In the genomic region with DNA sequence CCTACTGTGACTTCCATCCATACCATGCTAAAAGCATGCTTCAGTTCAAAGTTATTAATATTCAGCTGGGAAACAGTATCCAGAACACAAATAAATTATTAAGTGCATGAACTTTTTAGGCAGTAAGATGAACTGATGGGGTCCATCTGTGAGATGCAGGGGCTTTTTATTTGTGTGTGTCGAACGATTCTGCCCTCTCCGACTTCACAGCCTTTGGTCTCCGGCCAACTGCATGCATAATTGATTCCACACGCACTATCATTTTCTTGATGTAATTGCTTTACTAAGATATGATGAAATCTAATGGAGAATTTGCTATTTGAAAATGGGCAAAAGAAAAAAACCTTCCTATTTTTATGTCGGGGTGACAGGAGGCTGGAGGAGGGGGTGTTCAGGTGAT, we compare ENCODE assay signal across 17 mouse cellular contexts. TPM values are rescaled to one million over a fixed set of nuclear protein-coding genes. Genes with fewer than 3 reads are reported as not detected.
DNase-seq lines count a peak whose midpoint lies in the region; ATAC-seq lines count a peak whose summit lies in the region.
"Had no signal": no experiment of that assay in that cellular context is flagged by ENCODE, and none has a peak within 500 bp of the region (broad histone marks: within the 10 kb centered on the region; RNA-seq: fewer than 3 reads in every experiment).

No protein-coding gene starts in this region.

- 32% methylated on average over 6 of the region's 6 CpGs for WGBS in limb, embryonic 12.5 days
- 34% methylated on average over 6 of the region's 6 CpGs for WGBS in limb, embryonic 10.5 days
- 65% methylated on average over 6 of the region's 6 CpGs for WGBS in forebrain, embryonic 10.5 days
- WGBS in hindbrain, embryonic 15.5 days, result 23% methylated on average over 6 of the region's 6 CpGs
- WGBS in neural tube, embryonic 13.5 days, result 13% methylated on average over 6 of the region's 6 CpGs
- WGBS in heart, embryonic 11.5 days (ENCODE audit: insufficient replicate concordance), result 67% methylated on average over 6 of the region's 6 CpGs

- DNase-seq in limb, embryonic 10.5 days (ENCODE audit: low spot score), result no peak
- DNase-seq in forebrain, embryonic 10.5 days (ENCODE audit: extremely low spot score, low spot score), result no peak
- DNase-seq in adrenal gland, postnatal 36 days, result no peak
- no peak for DNase-seq in right cerebral cortex, postnatal 36 days (ENCODE audit: low spot score in 2 of 2)
- DNase-seq: heart, postnatal 4 days; kidney, adult 8-10 months; layer of hippocampus, adult 9-11 months; right cerebral cortex, postnatal 4 days had no signal

- H3K9me3 ChIP-seq in limb, embryonic 12.5 days, result no peaks in the 10 kb centered on the region
- no peaks in the 10 kb centered on the region for H3K9me3 ChIP-seq in limb, embryonic 10.5 days (replicated peaks)
- H3K9me3 ChIP-seq in forebrain, embryonic 10.5 days, result no peaks in the 10 kb centered on the region
- no peaks in the 10 kb centered on the region for H3K9me3 ChIP-seq in hindbrain, embryonic 15.5 days
- no peaks in the 10 kb centered on the region for H3K9me3 ChIP-seq in neural tube, embryonic 13.5 days
- H3K9me3 ChIP-seq in heart, embryonic 11.5 days (replicated peaks; ENCODE audit: control insufficient read depth, low read length), result no peaks in the 10 kb centered on the region
- H3K9me3 ChIP-seq: stomach, embryonic 15.5 days had no signal

- peaks cover 30% of the 10 kb centered on the region for H3K36me3 ChIP-seq in limb, embryonic 12.5 days
- peaks cover 33% of the 10 kb centered on the region for H3K36me3 ChIP-seq in limb, embryonic 10.5 days
- H3K36me3 ChIP-seq in forebrain, embryonic 10.5 days (replicated peaks), result peaks cover 21% of the 10 kb centered on the region
- no peaks in the 10 kb centered on the region for H3K36me3 ChIP-seq in hindbrain, embryonic 15.5 days
- H3K36me3 ChIP-seq in neural tube, embryonic 13.5 days, result no peaks in the 10 kb centered on the region; the same call in 1 of the 2 replicates
- H3K36me3 ChIP-seq in heart, embryonic 11.5 days (ENCODE audit: control insufficient read depth, insufficient read depth, low read length), result no peaks in the 10 kb centered on the region
- H3K36me3 ChIP-seq: stomach, embryonic 15.5 days had no signal

- no peak overlapping the region for H3K27ac ChIP-seq in limb, embryonic 12.5 days
- H3K27ac ChIP-seq in limb, embryonic 10.5 days, result no peak overlapping the region
- peak overlapping the region; percentile 72; the same call in 1 of the 2 replicates for H3K27ac ChIP-seq in forebrain, embryonic 10.5 days
- H3K27ac ChIP-seq in hindbrain, embryonic 15.5 days (replicated peaks), result 0 out of 2 replicates have a peak overlapping the region, but pooled peaks have one; percentile 56
- peak overlapping the region; percentile 88 for H3K27ac ChIP-seq in neural tube, embryonic 13.5 days (replicated peaks)
- H3K27ac ChIP-seq in heart, embryonic 11.5 days (ENCODE audit: low read depth, low read length), result no peak overlapping the region
- H3K27ac ChIP-seq: macrophage; stomach, embryonic 15.5 days had no signal

- peaks cover 88% of the 10 kb centered on the region for H3K4me1 ChIP-seq in limb, embryonic 12.5 days (replicated peaks)
- peaks cover 76% of the 10 kb centered on the region for H3K4me1 ChIP-seq in limb, embryonic 10.5 days
- H3K4me1 ChIP-seq in forebrain, embryonic 10.5 days, result peaks cover 94% of the 10 kb centered on the region
- peaks cover 87% of the 10 kb centered on the region for H3K4me1 ChIP-seq in hindbrain, embryonic 15.5 days (replicated peaks)
- H3K4me1 ChIP-seq in neural tube, embryonic 13.5 days (replicated peaks), result peaks cover 94% of the 10 kb centered on the region
- peaks cover 46% of the 10 kb centered on the region for H3K4me1 ChIP-seq in heart, embryonic 11.5 days (ENCODE audit: control insufficient read depth, insufficient read depth, low read length)

- H3K4me2 ChIP-seq in limb, embryonic 12.5 days, result peak overlapping the region; percentile 8; the same call in 1 of the 2 replicates
- H3K4me2 ChIP-seq in hindbrain, embryonic 15.5 days, result peak overlapping the region; percentile 48
- H3K4me2 ChIP-seq in neural tube, embryonic 13.5 days, result peak overlapping the region; percentile 44
- H3K4me2 ChIP-seq in heart, embryonic 11.5 days, result no peak overlapping the region
- H3K4me2 ChIP-seq: liver, embryonic 11.5 days; stomach, embryonic 15.5 days had no signal

- no peak overlapping the region for H3K9ac ChIP-seq in limb, embryonic 12.5 days (replicated peaks)
- peak overlapping the region; percentile 30; the same call in 1 of the 2 replicates for H3K9ac ChIP-seq in hindbrain, embryonic 15.5 days
- peak overlapping the region; percentile 55 for H3K9ac ChIP-seq in neural tube, embryonic 13.5 days
- H3K9ac ChIP-seq in heart, embryonic 11.5 days (ENCODE audit: low read depth, low read length), result no peak overlapping the region
- H3K9ac ChIP-seq: stomach, embryonic 15.5 days had no signal

- H3K27me3 ChIP-seq in limb, embryonic 12.5 days, result no peaks in the 10 kb centered on the region
- H3K27me3 ChIP-seq in limb, embryonic 10.5 days (ENCODE audit: low read depth, poor library complexity, severe bottlenecking), result no peaks in the 10 kb centered on the region
- H3K27me3 ChIP-seq in forebrain, embryonic 10.5 days (ENCODE audit: poor library complexity, severe bottlenecking), result peaks cover 4% of the 10 kb centered on the region; the same call in 1 of the 2 replicates
- H3K27me3 ChIP-seq in hindbrain, embryonic 15.5 days, result no peaks in the 10 kb centered on the region
- no peaks in the 10 kb centered on the region for H3K27me3 ChIP-seq in neural tube, embryonic 13.5 days
- no peaks in the 10 kb centered on the region for H3K27me3 ChIP-seq in heart, embryonic 11.5 days (ENCODE audit: control insufficient read depth, insufficient read depth, low read length)
- H3K27me3 ChIP-seq: stomach, embryonic 15.5 days had no signal

- H3K4me3 ChIP-seq in limb, embryonic 12.5 days (replicated peaks), result no peak overlapping the region
- H3K4me3 ChIP-seq in limb, embryonic 10.5 days, result no peak overlapping the region
- H3K4me3 ChIP-seq in forebrain, embryonic 10.5 days, result no peak overlapping the region
- H3K4me3 ChIP-seq in hindbrain, embryonic 15.5 days, result 0 out of 2 replicates have a peak overlapping the region, but pooled peaks have one; percentile 4
- H3K4me3 ChIP-seq in neural tube, embryonic 13.5 days, result peak overlapping the region; percentile 11; the same call in 1 of the 2 replicates
- no peak overlapping the region for H3K4me3 ChIP-seq in heart, embryonic 11.5 days (ENCODE audit: low read depth, low read length)
- H3K4me3 ChIP-seq: stomach, embryonic 15.5 days had no signal

- no peak for ATAC-seq in limb, embryonic 12.5 days (ENCODE audit: insufficient number of reproducible peaks, insufficient read depth, low FRiP score, low TSS enrichment, low read depth)
- no peak for ATAC-seq in hindbrain, embryonic 15.5 days (ENCODE audit: low FRiP score, low read depth)
- no peak for ATAC-seq in neural tube, embryonic 13.5 days (ENCODE audit: low read depth)
- no peak for ATAC-seq in heart, embryonic 11.5 days (replicated peaks; ENCODE audit: insufficient number of reproducible peaks, low FRiP score, low TSS enrichment)
- ATAC-seq: CD4-positive, CD25-positive, alpha-beta regulatory T cell, adult 4 months had no signal

RNA-seq across cellular contexts. Expression of a gene that starts 19.2 kb away (rescaled TPM):
- 103 and 109 TPM in 2 replicates for polyA plus RNA-seq in limb, embryonic 12.5 days (2016; fragmentation: Nextera tagmentation; extraction: Ambion mirVana)
- 41.4 and 75.0 TPM in 2 replicates for polyA plus RNA-seq in limb, embryonic 10.5 days (2016; fragmentation: Nextera tagmentation; extraction: Ambion mirVana)
- 37.6 and 44.1 TPM in 2 replicates for polyA plus RNA-seq in forebrain, embryonic 10.5 days (2016; fragmentation: Nextera tagmentation; extraction: Ambion mirVana)
- 93.1 and 116 TPM in 2 replicates for polyA plus RNA-seq in hindbrain, embryonic 15.5 days (2015; fragmentation: Nextera tagmentation; extraction: Ambion mirVana)
- polyA plus RNA-seq in neural tube, embryonic 13.5 days (2015; fragmentation: Nextera tagmentation; extraction: Ambion mirVana), result 125 and 131 TPM in 2 replicates
- 1 to 10 TPM; 4.9 to 5.4 TPM for total RNA-seq in adrenal gland, postnatal 36 days (2021)
- polyA plus RNA-seq in heart, embryonic 11.5 days (2014; fragmentation: Nextera tagmentation; extraction: Ambion mirVana), result 19.1 and 21.7 TPM in 2 replicates

RNA-seq across cellular contexts. Expression of a gene that starts 22.2 kb away (rescaled TPM):
- not detected in 2 replicates for polyA plus RNA-seq in limb, embryonic 12.5 days (2016; fragmentation: Nextera tagmentation; extraction: Ambion mirVana)
- polyA plus RNA-seq in limb, embryonic 10.5 days (2016; fragmentation: Nextera tagmentation; extraction: Ambion mirVana), result not detected in 2 replicates
- not detected in 2 replicates for polyA plus RNA-seq in forebrain, embryonic 10.5 days (2016; fragmentation: Nextera tagmentation; extraction: Ambion mirVana)
- not detected in 2 replicates for polyA plus RNA-seq in hindbrain, embryonic 15.5 days (2015; fragmentation: Nextera tagmentation; extraction: Ambion mirVana)
- polyA plus RNA-seq in neural tube, embryonic 13.5 days (2015; fragmentation: Nextera tagmentation; extraction: Ambion mirVana), result not detected in 2 replicates
- not detected for total RNA-seq in adrenal gland, postnatal 36 days (2021)
- not detected in 2 replicates for polyA plus RNA-seq in heart, embryonic 11.5 days (2014; fragmentation: Nextera tagmentation; extraction: Ambion mirVana)
- total RNA-seq: heart, adult 8-10 months; heart, postnatal 4 days had no signal
- polyA plus RNA-seq: CD4-positive, CD25-positive, alpha-beta regulatory T cell, adult 4 months; liver, embryonic 11.5 days; macrophage; stomach, embryonic 15.5 days had no signal

Comparison
In these comparisons a context has a peak if more than half of its experiments do, and no peak if none do; other contexts are left out.
1. H3K27ac ChIP-seq: peak in forebrain, embryonic 10.5 days (single experiment), hindbrain, embryonic 15.5 days (single experiment) and neural tube, embryonic 13.5 days (single experiment); none in limb, embryonic 12.5 days (single experiment), limb, embryonic 10.5 days (single experiment) and heart, embryonic 11.5 days (single experiment).
2. H3K4me3 ChIP-seq: peak in hindbrain, embryonic 15.5 days (single experiment) and neural tube, embryonic 13.5 days (single experiment); none in limb, embryonic 12.5 days (single experiment), limb, embryonic 10.5 days (single experiment), forebrain, embryonic 10.5 days (single experiment) and heart, embryonic 11.5 days (single experiment).
3. H3K9ac ChIP-seq: peak in hindbrain, embryonic 15.5 days (single experiment) and neural tube, embryonic 13.5 days (single experiment); none in limb, embryonic 12.5 days (single experiment) and heart, embryonic 11.5 days (single experiment).